In the genomic region with DNA sequence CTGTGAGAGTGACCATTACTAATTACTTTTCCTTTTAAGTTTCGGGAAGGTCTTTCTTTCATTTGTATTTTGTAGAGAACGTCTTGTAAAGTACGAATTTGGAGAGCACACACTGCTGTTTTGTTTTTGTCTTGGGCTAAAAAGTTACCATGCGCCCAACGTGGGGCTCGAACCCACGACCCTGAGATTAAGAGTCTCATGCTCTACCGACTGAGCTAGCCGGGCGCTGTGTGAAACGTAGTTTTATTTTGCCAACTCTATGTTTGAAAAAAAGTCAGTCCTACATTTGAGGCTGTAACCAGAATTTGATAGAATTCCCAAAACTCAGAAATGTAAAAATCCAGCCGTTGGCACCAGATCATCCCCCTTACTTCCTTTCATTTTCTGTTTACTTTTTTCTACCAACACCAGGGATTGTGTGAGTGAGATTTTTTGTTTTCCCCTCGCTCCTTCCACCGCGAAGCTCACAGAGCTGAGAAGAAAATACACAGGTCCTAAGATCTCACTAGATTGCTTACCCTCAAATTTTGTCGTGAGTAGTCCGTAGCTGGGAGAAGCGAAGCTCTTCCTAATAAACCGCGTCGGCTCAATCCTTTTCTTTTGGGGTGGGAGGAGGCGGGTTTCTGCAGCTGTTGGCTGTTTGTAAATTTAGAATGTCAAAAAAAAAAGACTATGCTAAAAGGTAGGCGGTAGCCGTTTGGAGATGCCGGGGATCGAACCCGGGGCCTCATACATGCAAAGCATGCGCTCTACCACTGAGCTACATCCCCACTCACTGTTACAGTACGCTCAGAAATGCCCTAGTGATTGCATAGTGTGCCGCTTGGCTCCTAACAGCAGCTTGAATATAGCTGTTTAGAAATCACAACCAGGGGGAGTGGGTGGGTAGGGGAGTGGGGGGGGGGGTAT, we compare ENCODE assay signal across 8 mouse cellular contexts. TPM values are rescaled to one million over a fixed set of nuclear protein-coding genes. Genes with fewer than 3 reads are reported as not detected.
A peak's percentile ranks its signal among the peaks of the same experiment; 100 is the strongest.
DNase-seq lines count a peak whose midpoint lies in the region; ATAC-seq and TF ChIP-seq lines count a peak whose summit lies in the region.

No protein-coding gene starts in this region.

- intact Hi-C loops in heart, postnatal 25 days (cut with DNase I): loop anchor here (1.0 to 2.0 kb wide), 2 partner anchors 15 to 22 kb away; no protein-coding TSS in a partner anchor

- H3K4me1 ChIP-seq in forebrain, embryonic 15.5 days: peaks cover 22% of the 10 kb centered on the region
- peaks cover 8% of the 10 kb centered on the region for H3K4me1 ChIP-seq in lung, adult 2 months (ENCODE audit: control insufficient read depth, insufficient read depth, low read length)
- H3K4me1 ChIP-seq in neural tube, embryonic 15.5 days: peaks cover 15% of the 10 kb centered on the region

- H3K27ac ChIP-seq in forebrain, embryonic 15.5 days (replicated peaks): peak overlapping the region; percentile 83
- peak overlapping the region; percentile 78 for H3K27ac ChIP-seq in neural tube, embryonic 15.5 days (replicated peaks)

- H3K9ac ChIP-seq in forebrain, embryonic 15.5 days (replicated peaks): peak overlapping the region; percentile 61
- peak overlapping the region; percentile 57 for H3K9ac ChIP-seq in neural tube, embryonic 15.5 days (replicated peaks)

- peak overlapping the region; percentile 69 for H3K4me3 ChIP-seq in forebrain, embryonic 15.5 days
- peak overlapping the region; percentile 80 for H3K4me3 ChIP-seq in lung, adult 2 months (replicated peaks; ENCODE audit: extremely low read depth, low read depth, low read length)
- peak overlapping the region; percentile 48 for H3K4me3 ChIP-seq in neural tube, embryonic 15.5 days (replicated peaks)

- no peaks in the 10 kb centered on the region for H3K27me3 ChIP-seq in forebrain, embryonic 15.5 days
- no peaks in the 10 kb centered on the region; the same call in 1 of the 2 replicates for H3K27me3 ChIP-seq in neural tube, embryonic 15.5 days (replicated peaks)

- H3K4me2 ChIP-seq in forebrain, embryonic 15.5 days (replicated peaks): peak overlapping the region; percentile 49
- peak overlapping the region; percentile 54 for H3K4me2 ChIP-seq in neural tube, embryonic 15.5 days

- H3K9me3 ChIP-seq in forebrain, embryonic 15.5 days: no peaks in the 10 kb centered on the region
- H3K9me3 ChIP-seq in neural tube, embryonic 15.5 days (replicated peaks): no peaks in the 10 kb centered on the region

- ATAC-seq in forebrain, embryonic 15.5 days (replicated peaks): peak; percentile 91
- ATAC-seq in neural tube, embryonic 15.5 days (ENCODE audit: low FRiP score): peak; percentile 91

- peak; percentile 90 for DNase-seq in ES-CJ7 (ENCODE audit: low read depth, low spot score)
- DNase-seq in cerebellum, adult 11-12 months: peak; percentile 88
- peak; percentile 79 for DNase-seq in heart, postnatal 25 days (ENCODE audit: low spot score)
- DNase-seq in layer of hippocampus, adult 18-20 months (ENCODE audit: low spot score in 2 of 2): peak; percentile 90 to 96
- peak; percentile 90 for DNase-seq in lung, adult 2 months
- peak; percentile 77 to 89 for DNase-seq in thymus, adult 18-20 months

- WGBS in forebrain, embryonic 15.5 days: under 1% methylated on average over 30 of the region's 30 CpGs
- under 1% methylated on average over 30 of the region's 30 CpGs for WGBS in lung, adult 2 months
- under 1% methylated on average over 30 of the region's 30 CpGs for WGBS in neural tube, embryonic 15.5 days

- H3K36me3 ChIP-seq in forebrain, embryonic 15.5 days: no peaks in the 10 kb centered on the region
- H3K36me3 ChIP-seq in neural tube, embryonic 15.5 days: no peaks in the 10 kb centered on the region

- TF ChIP-seq POLR2A in lung, adult 2 months (IDR thresholded peaks at IDR 0.05; ENCODE audit: borderline replicate concordance, extremely low read depth, low read depth, low read length): no peak

- TF ChIP-seq CTCF in lung, adult 2 months (IDR thresholded peaks at IDR 0.05; ENCODE audit: insufficient read depth, low read length): no peak

RNA-seq across cellular contexts. Expression of a gene that starts 7.5 kb away (rescaled TPM):
- polyA plus RNA-seq in forebrain, embryonic 15.5 days (2015; fragmentation: Nextera tagmentation; extraction: Ambion mirVana): 4.5 and 5.8 TPM in 2 replicates
- 1 to 10 TPM; 2.0 to 3.2 TPM for total RNA-seq in heart, postnatal 25 days (2021)
- 1 to 10 TPM in 1 of 2 experiments, under 1 TPM in 1; 0.38 to 1.1 TPM for total RNA-seq in layer of hippocampus, adult 18-20 months (2021)
- 5.3 TPM in 2 replicates for polyA plus RNA-seq in lung, adult 2 months (2012; rRNA removed)
- polyA plus RNA-seq in neural tube, embryonic 15.5 days (2015; fragmentation: Nextera tagmentation; extraction: Ambion mirVana): 2.9 and 3.3 TPM in 2 replicates

RNA-seq across cellular contexts. Expression of a gene that starts 8.0 kb away (rescaled TPM):
- polyA plus RNA-seq in forebrain, embryonic 15.5 days (2015; fragmentation: Nextera tagmentation; extraction: Ambion mirVana): 1.4 and 1.7 TPM in 2 replicates
- total RNA-seq in heart, postnatal 25 days (2021): 10 to 100 TPM; 15.7 to 23.2 TPM
- total RNA-seq in layer of hippocampus, adult 18-20 months (2021): 1 to 10 TPM; 1.9 to 2.4 TPM
- 7.8 and 11.6 TPM in 2 replicates for polyA plus RNA-seq in lung, adult 2 months (2012; rRNA removed)
- polyA plus RNA-seq in neural tube, embryonic 15.5 days (2015; fragmentation: Nextera tagmentation; extraction: Ambion mirVana): 2.1 and 2.6 TPM in 2 replicates

RNA-seq across cellular contexts. Expression of a gene that starts 16.8 kb away (rescaled TPM):
- polyA plus RNA-seq in forebrain, embryonic 15.5 days (2015; fragmentation: Nextera tagmentation; extraction: Ambion mirVana): 6.0 and 6.3 TPM in 2 replicates
- total RNA-seq in heart, postnatal 25 days (2021): 10 to 100 TPM; 17.8 to 20.4 TPM
- total RNA-seq in layer of hippocampus, adult 18-20 months (2021): 10 to 100 TPM; 58.1 to 62.3 TPM
- polyA plus RNA-seq in lung, adult 2 months (2012; rRNA removed): 28.9 and 32.4 TPM in 2 replicates
- polyA plus RNA-seq in neural tube, embryonic 15.5 days (2015; fragmentation: Nextera tagmentation; extraction: Ambion mirVana): 6.4 and 7.3 TPM in 2 replicates

RNA-seq across cellular contexts. Expression of a gene that starts 33.9 kb away (rescaled TPM):
- 475 and 481 TPM in 2 replicates for polyA plus RNA-seq in forebrain, embryonic 15.5 days (2015; fragmentation: Nextera tagmentation; extraction: Ambion mirVana)
- 100 to 1,000 TPM; 397 to 416 TPM for total RNA-seq in heart, postnatal 25 days (2021)
- total RNA-seq in layer of hippocampus, adult 18-20 months (2021): 100 to 1,000 TPM; 237 to 246 TPM
- 1,286 and 1,489 TPM in 2 replicates for polyA plus RNA-seq in lung, adult 2 months (2012; rRNA removed)
- 351 and 459 TPM in 2 replicates for polyA plus RNA-seq in neural tube, embryonic 15.5 days (2015; fragmentation: Nextera tagmentation; extraction: Ambion mirVana)

RNA-seq across cellular contexts. Expression of a gene that starts 37.5 kb away (rescaled TPM):
- polyA plus RNA-seq in forebrain, embryonic 15.5 days (2015; fragmentation: Nextera tagmentation; extraction: Ambion mirVana): 1.6 and 1.9 TPM in 2 replicates
- 1 to 10 TPM; 8.8 to 8.9 TPM for total RNA-seq in heart, postnatal 25 days (2021)
- 1 to 10 TPM; 5.6 to 5.8 TPM for total RNA-seq in layer of hippocampus, adult 18-20 months (2021)
- polyA plus RNA-seq in lung, adult 2 months (2012; rRNA removed): 7.3 and 11.5 TPM in 2 replicates
- polyA plus RNA-seq in neural tube, embryonic 15.5 days (2015; fragmentation: Nextera tagmentation; extraction: Ambion mirVana): 4.2 and 12.2 TPM in 2 replicates

Comparison
In these comparisons a context has a peak if more than half of its experiments do, and no peak if none do; other contexts are left out.
1. Peak in every context shown above with its lines: DNase-seq, ATAC-seq, H3K4me3 ChIP-seq and H3K27ac ChIP-seq.